Mouse (Mus musculus) limb, embryonic 15.5 days (tissue): ENCODE data around the gene Sh3pxd2a. TPM values are rescaled to one million over a fixed set of nuclear protein-coding genes. Genes with fewer than 3 reads are reported as not detected.

ENCODE experiments used
- ATAC-seq: fragments of 200-750 bp; cut with Nextera tagmentation; 2 replicates; pipeline ENCODE4 v1.8.0; 2017; ENCODE audit warnings: low read depth, moderate TSS enrichment; ENCODE audit not compliant: insufficient number of reproducible peaks, low FRiP score, low TSS enrichment
- H3K27ac ChIP-seq: fragments of 300-500 bp; sonication (generic); 2 replicates; pipeline ENCODE4 v1.5.1; 2015; ENCODE audit warnings: moderate library complexity, mild to moderate bottlenecking, inconsistent platforms
- H3K27me3 ChIP-seq: fragments of 300-500 bp; sonication (generic); 2 replicates; pipeline ENCODE4 v1.6.1; 2015; ENCODE audit warnings: inconsistent platforms
- H3K36me3 ChIP-seq: fragments of 300-500 bp; sonication (generic); 2 replicates; pipeline ENCODE4 v1.6.1; 2015; ENCODE audit warnings: inconsistent platforms
- H3K4me1 ChIP-seq: fragments of 300-500 bp; sonication (generic); 2 replicates; pipeline ENCODE4 v1.6.1; 2015; ENCODE audit warnings: inconsistent platforms
- H3K4me2 ChIP-seq: fragments of 300-500 bp; sonication (generic); 2 replicates; pipeline ENCODE4 v1.6.1; 2015; ENCODE audit warnings: mild to moderate bottlenecking, inconsistent platforms
- H3K4me3 ChIP-seq: fragments of 300-500 bp; sonication (generic); 2 replicates; pipeline ENCODE4 v1.5.1; 2015; ENCODE audit warnings: mild to moderate bottlenecking, inconsistent platforms
- H3K9ac ChIP-seq: fragments of 300-500 bp; sonication (generic); 2 replicates; pipeline ENCODE4 v1.6.1; 2015; ENCODE audit warnings: inconsistent platforms
- H3K9me3 ChIP-seq: fragments of 300-500 bp; sonication (generic); 2 replicates; pipeline ENCODE4 v1.6.1; 2016; ENCODE audit warnings: inconsistent platforms
- WGBS: fragments of 180-500 bp; shearing (Covaris S2); methylation state at CpG from one replicate; pipeline ENCODE4 v1.1.7; 2015; 5-methylcytosine and 5-hydroxymethylcytosine counted together
- polyA plus RNA-seq: library from polyadenylated mRNA; unstranded; fragments of >200 nt; fragmentation: Nextera tagmentation; extraction: Ambion mirVana; gene quantifications from 2 replicates; pipeline ENCODE4 v1.2.1, GENCODE M21; 2015

Sh3pxd2a gene
- polyA plus RNA-seq, 1 experiment from 2014 or later: 12.4 TPM

DNA sequence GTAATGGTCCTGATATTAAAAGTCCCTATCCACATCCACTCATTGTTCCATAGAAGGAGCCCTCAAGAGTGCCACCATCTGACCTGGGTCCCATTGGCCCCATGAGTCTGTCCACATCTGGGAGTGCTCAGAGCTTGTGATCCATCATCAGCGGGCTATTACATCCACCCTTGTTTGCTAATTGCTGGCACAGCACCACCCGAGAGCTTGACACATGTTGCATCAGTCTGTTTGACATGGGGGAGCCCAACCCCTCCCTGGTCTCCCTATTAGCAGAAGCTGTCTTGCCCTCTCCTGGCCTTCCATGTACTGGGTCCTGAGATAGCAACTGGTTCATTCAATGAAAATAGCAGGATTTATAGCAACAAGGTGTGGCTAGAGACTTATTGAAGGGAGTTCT lies 34.0 kb downstream of the Sh3pxd2a start:
- no peak for ATAC-seq
- no peak overlapping the region for H3K4me2 ChIP-seq
- H3K4me1 ChIP-seq: peaks cover 55% of the 10 kb centered on the region

DNA sequence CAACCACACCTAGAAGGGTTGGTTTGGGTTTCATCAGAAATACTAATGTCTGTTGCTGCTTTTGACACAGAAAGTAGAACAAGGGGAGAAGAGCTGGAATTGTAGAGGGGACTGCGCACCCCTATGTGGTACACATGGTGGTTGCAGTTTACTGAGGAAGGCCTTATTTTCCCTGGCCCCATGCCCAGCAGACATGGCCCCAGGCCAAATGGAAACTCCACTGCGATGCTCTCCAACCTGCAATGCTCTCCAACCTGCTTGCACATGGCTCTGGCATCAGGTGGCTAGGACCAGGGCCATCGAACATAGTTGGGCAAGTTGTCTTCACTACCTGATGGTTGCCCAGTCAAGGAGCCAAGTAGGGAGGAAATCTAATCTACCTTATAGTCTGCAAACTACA lies 35.0 kb downstream of the Sh3pxd2a start:
- H3K9ac ChIP-seq: no peak overlapping the region
- H3K4me1 ChIP-seq: peaks cover 55% of the 10 kb centered on the region
- no peak overlapping the region for H3K27ac ChIP-seq
- no peak for ATAC-seq
- H3K27me3 ChIP-seq: no peaks in the 10 kb centered on the region
- WGBS: 53% methylated on average over 3 of the region's 3 CpGs
- H3K9me3 ChIP-seq: no peaks in the 10 kb centered on the region
- 0 out of 2 replicates have a peak, but pooled peaks cover 1% of the 10 kb centered on the region for H3K36me3 ChIP-seq
- H3K4me2 ChIP-seq: no peak overlapping the region
- H3K4me3 ChIP-seq: no peak overlapping the region

More for the DNA sequence above, 34.0 kb downstream of the Sh3pxd2a start:
- H3K9me3 ChIP-seq: no peaks in the 10 kb centered on the region
- H3K4me3 ChIP-seq: no peak overlapping the region
- H3K27ac ChIP-seq: no peak overlapping the region
- no peak overlapping the region for H3K9ac ChIP-seq
- 0 out of 2 replicates have a peak, but pooled peaks cover 1% of the 10 kb centered on the region for H3K36me3 ChIP-seq
- H3K27me3 ChIP-seq: no peaks in the 10 kb centered on the region
- WGBS: 79% methylated on average over 2 of the region's 2 CpGs

DNA sequence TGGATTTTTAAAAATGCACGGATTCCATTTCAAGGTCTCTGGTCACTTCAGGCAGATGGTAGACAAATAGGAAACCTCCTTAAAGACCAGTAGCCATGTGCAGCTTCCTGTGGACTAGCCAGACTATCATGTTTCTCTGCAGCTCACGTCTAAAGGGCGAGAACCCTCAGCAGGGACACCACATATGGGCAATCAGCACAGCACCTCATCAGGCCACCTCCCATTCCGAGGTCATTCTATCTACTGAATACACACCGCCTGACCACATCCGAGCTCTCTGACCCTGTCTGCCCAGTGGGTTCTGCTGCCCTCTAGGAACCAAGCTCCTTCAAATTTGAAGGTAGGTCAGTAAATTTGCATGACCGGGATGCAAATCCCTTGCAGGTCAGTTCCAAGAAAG lies 35.4 kb downstream of the Sh3pxd2a start:
- H3K27ac ChIP-seq: 0 out of 2 replicates have a peak overlapping the region, but pooled peaks have one; percentile 22
- WGBS: 47% methylated on average over 7 of the region's 7 CpGs

DNA sequence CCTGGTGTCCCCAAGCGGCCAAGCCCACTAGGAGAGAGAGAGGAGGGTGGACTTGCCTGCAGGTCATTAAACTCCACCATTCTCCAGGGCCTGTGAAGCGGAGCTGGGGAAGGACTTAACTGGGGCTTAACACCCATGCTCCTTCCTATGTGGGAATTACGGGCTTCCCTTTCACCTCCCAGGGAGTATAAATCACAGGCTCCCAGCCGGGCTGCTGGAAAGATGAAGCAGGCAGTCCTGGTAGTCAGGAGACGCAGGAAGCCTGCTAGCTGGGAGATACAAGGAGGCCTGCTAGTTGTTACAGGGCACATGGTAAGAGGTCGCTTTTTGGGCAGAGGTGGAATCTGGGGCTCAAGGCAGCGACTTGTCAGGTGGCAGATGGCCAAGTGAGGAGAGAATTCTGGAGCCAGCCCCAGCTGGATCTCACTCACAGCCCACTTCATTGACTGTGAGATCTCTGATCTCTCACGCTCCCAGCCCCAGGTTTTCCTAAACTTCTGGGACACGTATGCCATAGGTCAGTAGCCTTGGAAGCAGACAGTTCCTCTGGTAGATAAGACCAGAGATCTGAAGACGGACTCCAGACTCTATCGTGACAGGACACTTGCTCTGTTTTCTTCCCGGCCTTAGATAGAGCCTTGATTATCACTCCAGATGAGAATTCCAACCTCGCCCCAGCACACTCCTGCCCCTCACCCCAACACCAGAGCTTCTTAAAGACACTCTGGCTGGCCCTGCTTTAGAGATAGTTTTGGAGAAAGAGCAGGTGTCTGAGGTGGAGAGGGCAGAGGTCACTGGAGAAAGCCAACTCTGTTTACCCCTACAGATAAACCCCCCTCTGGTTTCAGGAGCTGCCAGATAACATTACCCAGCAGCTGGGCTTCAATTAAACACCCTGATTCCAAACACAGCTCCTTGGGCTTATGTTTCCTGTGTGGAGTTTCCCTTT lies 36.1 kb downstream of the Sh3pxd2a start:
- no peak overlapping the region for H3K9ac ChIP-seq
- H3K4me3 ChIP-seq: no peak overlapping the region
- H3K9me3 ChIP-seq: no peaks in the 10 kb centered on the region
- 0 out of 2 replicates have a peak, but pooled peaks cover 4% of the 10 kb centered on the region for H3K36me3 ChIP-seq
- H3K27me3 ChIP-seq: no peaks in the 10 kb centered on the region
- no peak overlapping the region for H3K4me2 ChIP-seq
- peak overlapping the region; percentile 22; the same call in 1 of the 2 replicates for H3K27ac ChIP-seq
- 30% methylated on average over 13 of the region's 13 CpGs for WGBS
- no peak for ATAC-seq
- peaks cover 47% of the 10 kb centered on the region for H3K4me1 ChIP-seq

More for the DNA sequence above, 35.4 kb downstream of the Sh3pxd2a start:
- no peak overlapping the region for H3K4me2 ChIP-seq
- no peaks in the 10 kb centered on the region for H3K27me3 ChIP-seq
- 0 out of 2 replicates have a peak, but pooled peaks cover 4% of the 10 kb centered on the region for H3K36me3 ChIP-seq
- no peak overlapping the region for H3K4me3 ChIP-seq
- no peaks in the 10 kb centered on the region for H3K9me3 ChIP-seq
- no peak overlapping the region for H3K9ac ChIP-seq
- H3K4me1 ChIP-seq: peaks cover 53% of the 10 kb centered on the region
- no peak for ATAC-seq

- Histone ChIP-seq H3K4me3 (no peak overlapping the region), H3K9ac (no peak overlapping the region), H3K27me3 (no peaks in the 10 kb centered on the region), H3K36me3 (peaks cover 10% of the 10 kb centered on the region; the same call in 1 of the 2 replicates), H3K27ac (no peak overlapping the region), H3K4me2 (no peak overlapping the region), H3K9me3 (no peaks in the 10 kb centered on the region), H3K4me1 (peaks cover 37% of the 10 kb centered on the region)
- ATAC-seq: no peak
- WGBS: 64% methylated on average over 7 of the region's 7 CpGs
Measured at GRCm38 (mm10) chr19:47423632-47424031, 40.6 kb downstream of the Sh3pxd2a start.

GRCm38 (mm10) chr19:47421128-47421898 lies 42.9 kb downstream of the Sh3pxd2a start:
- peaks cover 37% of the 10 kb centered on the region for H3K4me1 ChIP-seq
- no peaks in the 10 kb centered on the region for H3K9me3 ChIP-seq
- no peak for ATAC-seq
- 66% methylated on average over 14 of the region's 14 CpGs for WGBS
- H3K9ac ChIP-seq: no peak overlapping the region
- no peak overlapping the region for H3K27ac ChIP-seq
- peaks cover 10% of the 10 kb centered on the region; the same call in 1 of the 2 replicates for H3K36me3 ChIP-seq
- H3K4me3 ChIP-seq: no peak overlapping the region
- no peaks in the 10 kb centered on the region for H3K27me3 ChIP-seq
- no peak overlapping the region for H3K4me2 ChIP-seq

GRCm38 (mm10) chr19:47420539-47420938 lies 43.7 kb downstream of the Sh3pxd2a start:
- Histone ChIP-seq H3K36me3 (peaks cover 10% of the 10 kb centered on the region; the same call in 1 of the 2 replicates), H3K4me2 (no peak overlapping the region), H3K4me1 (peaks cover 43% of the 10 kb centered on the region), H3K4me3 (no peak overlapping the region), H3K9me3 (no peaks in the 10 kb centered on the region), H3K27ac (0 out of 2 replicates have a peak overlapping the region, but pooled peaks have one; percentile 3), H3K9ac (no peak overlapping the region), H3K27me3 (no peaks in the 10 kb centered on the region)
- WGBS: 82% methylated on average over 11 of the region's 11 CpGs
- ATAC-seq: no peak

- Histone ChIP-seq H3K27me3 (no peaks in the 10 kb centered on the region), H3K9ac (no peak overlapping the region), H3K27ac (no peak overlapping the region), H3K4me2 (no peak overlapping the region), H3K4me1 (peaks cover 54% of the 10 kb centered on the region), H3K4me3 (no peak overlapping the region), H3K36me3 (peaks cover 8% of the 10 kb centered on the region; the same call in 1 of the 2 replicates), H3K9me3 (no peaks in the 10 kb centered on the region)
- no peak for ATAC-seq
- 56% methylated on average over 8 of the region's 8 CpGs for WGBS
Measured at GRCm38 (mm10) chr19:47419208-47419607, 45.0 kb downstream of the Sh3pxd2a start.

GRCm38 (mm10) chr19:47416161-47416560 lies 48.0 kb downstream of the Sh3pxd2a start:
- no peak overlapping the region for H3K4me2 ChIP-seq
- no peaks in the 10 kb centered on the region for H3K36me3 ChIP-seq
- no peak overlapping the region for H3K4me3 ChIP-seq
- no peaks in the 10 kb centered on the region for H3K9me3 ChIP-seq
- ATAC-seq: no peak
- no peaks in the 10 kb centered on the region for H3K27me3 ChIP-seq
- no peak overlapping the region for H3K9ac ChIP-seq
- 78% methylated on average over 12 of the region's 12 CpGs for WGBS
- H3K4me1 ChIP-seq: peaks cover 62% of the 10 kb centered on the region
- H3K27ac ChIP-seq: peak overlapping the region; percentile 59; the same call in 1 of the 2 replicates

DNA sequence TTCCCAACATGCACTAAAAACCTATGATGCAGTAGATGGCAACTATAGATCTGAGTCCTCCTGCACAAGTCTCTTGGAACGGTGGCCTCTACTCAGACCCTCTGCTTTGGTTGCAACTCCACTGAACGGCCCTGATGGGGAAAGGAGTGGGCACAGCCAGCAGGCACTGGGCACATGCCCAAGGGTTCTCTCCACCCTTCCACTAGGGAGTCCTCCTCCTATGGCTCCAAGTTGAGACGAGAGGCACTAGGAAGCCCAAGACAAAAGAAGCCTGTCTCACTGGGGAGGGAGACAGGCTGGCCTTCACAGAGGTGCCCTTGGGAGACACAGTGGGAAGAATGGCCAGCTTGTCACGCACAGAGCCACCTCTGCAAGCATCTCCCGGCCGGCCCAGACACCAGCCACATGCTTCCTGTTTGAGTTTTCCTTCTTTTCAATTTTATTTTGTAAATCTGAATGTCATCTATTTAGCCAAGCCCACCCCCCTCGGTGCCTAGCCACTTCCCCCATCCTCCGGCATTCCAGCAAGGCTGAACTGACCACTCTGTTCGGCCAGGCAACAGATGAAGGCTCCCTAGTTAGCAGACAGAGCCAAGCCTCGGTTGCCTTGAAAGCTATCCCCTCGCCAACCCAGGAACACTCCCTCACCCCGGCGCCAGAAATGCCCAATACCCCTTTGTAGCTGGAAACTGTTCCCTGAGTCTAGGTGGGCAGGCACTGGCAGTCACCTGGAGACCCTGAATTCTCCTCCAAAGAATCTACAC lies 49.9 kb downstream of the Sh3pxd2a start:
- WGBS: 71% methylated on average over 13 of the region's 13 CpGs
- Histone ChIP-seq H3K36me3 (no peaks in the 10 kb centered on the region), H3K4me1 (peaks cover 70% of the 10 kb centered on the region), H3K27ac (peak overlapping the region; percentile 34; the same call in 1 of the 2 replicates), H3K4me3 (no peak overlapping the region), H3K9ac (no peak overlapping the region), H3K4me2 (0 out of 2 replicates have a peak overlapping the region, but pooled peaks have one; percentile 3), H3K9me3 (no peaks in the 10 kb centered on the region), H3K27me3 (no peaks in the 10 kb centered on the region)
- 0 out of 2 replicates have a peak, but pooled peaks have one; percentile 9 for ATAC-seq

DNA sequence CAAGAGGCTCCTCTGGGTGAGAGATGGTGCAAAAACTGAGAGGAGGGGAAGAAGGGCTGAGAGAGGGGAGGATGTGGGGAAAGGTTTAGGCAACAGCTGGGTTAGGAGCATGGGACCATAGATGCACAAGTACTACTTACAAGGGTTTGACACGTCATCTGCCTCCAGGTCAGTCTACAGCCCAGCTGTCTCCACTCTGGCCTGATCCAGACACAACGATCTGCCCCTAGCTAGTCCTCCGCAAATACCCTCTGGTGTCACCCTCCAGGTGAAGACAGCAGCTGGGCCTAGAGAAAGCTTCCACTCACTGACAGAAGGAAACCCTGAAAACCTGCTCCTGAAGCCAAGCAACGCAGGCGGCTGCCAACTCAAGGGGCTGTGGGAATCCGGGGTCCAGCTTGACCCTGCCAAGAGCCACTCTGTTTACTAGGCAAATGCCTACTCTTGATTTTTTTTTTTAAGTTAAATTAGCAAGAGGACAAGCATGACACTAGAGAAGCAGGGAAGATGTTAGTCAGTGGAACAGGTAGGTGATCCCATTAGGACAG lies 50.7 kb downstream of the Sh3pxd2a start:
- Histone ChIP-seq H3K4me1 (peaks cover 78% of the 10 kb centered on the region), H3K9ac (no peak overlapping the region), H3K4me3 (no peak overlapping the region), H3K36me3 (no peaks in the 10 kb centered on the region), H3K4me2 (no peak overlapping the region), H3K9me3 (no peaks in the 10 kb centered on the region), H3K27me3 (no peaks in the 10 kb centered on the region), H3K27ac (peak overlapping the region; percentile 50; the same call in 1 of the 2 replicates)
- 76% methylated on average over 6 of the region's 6 CpGs for WGBS
- no peak for ATAC-seq
